Mouse (Mus musculus) testis, adult 2 months (tissue): ENCODE results near the gene Lhx6.

Source experiments
- CTCF ChIP-seq: fragments of 200-500 bp; IDR thresholded peaks from 2 replicates; pipeline ENCODE4 v1.5.1; 2012; ENCODE audit warnings: low read depth, mild to moderate bottlenecking, inconsistent platforms, low read length, moderate library complexity; ENCODE audit not compliant: control insufficient read depth, insufficient read depth, insufficient replicate concordance
- POLR2A ChIP-seq: fragments of 200-500 bp; IDR thresholded peaks from 2 replicates; pipeline ENCODE4 v1.6.1; 2012; ENCODE audit warnings: low read depth, mild to moderate bottlenecking, inconsistent platforms, low read length, moderate library complexity; ENCODE audit not compliant: control insufficient read depth

- no peak for TF ChIP-seq POLR2A
- no peak for TF ChIP-seq CTCF
Measured at GRCm38 (mm10) chr2:36085041-36085440, 20.2 kb downstream of the Lhx6 start.
